34 mouse cellular contexts compared by ENCODE assay signal in genomic region chr19:46286926-46287325, GRCm38 (mm10).
"Had no signal": no experiment of that assay in that cellular context is flagged by ENCODE, and none has a peak within 500 bp of the region (broad histone marks: within the 10 kb centered on the region; RNA-seq: fewer than 3 reads in every experiment).

No protein-coding gene starts in this region.

- H3K4me1 ChIP-seq: heart, embryonic 12.5 days; heart, embryonic 13.5 days; heart, embryonic 15.5 days; hindbrain, embryonic 10.5 days; hindbrain, embryonic 12.5 days; hindbrain, embryonic 13.5 days; hindbrain, embryonic 15.5 days; intestine, embryonic 15.5 days; kidney, embryonic 15.5 days had no signal

- H3K27me3 ChIP-seq: heart, embryonic 12.5 days; hindbrain, embryonic 12.5 days; hindbrain, embryonic 13.5 days; hindbrain, embryonic 15.5 days; intestine, embryonic 15.5 days had no signal

- ATAC-seq: hindbrain, embryonic 16.5 days; hindbrain, postnatal 0 days; inflammation-experienced regulatory T-cells, adult 6 months; intestine, embryonic 15.5 days; intestine, embryonic 16.5 days; intestine, postnatal 0 days had no signal

- H3K4me2 ChIP-seq: heart, embryonic 11.5 days; heart, embryonic 12.5 days; heart, embryonic 13.5 days; heart, embryonic 15.5 days; hindbrain, embryonic 12.5 days; hindbrain, embryonic 13.5 days; hindbrain, embryonic 14.5 days; hindbrain, embryonic 15.5 days; intestine, embryonic 15.5 days; kidney, embryonic 15.5 days had no signal

- H3K4me3 ChIP-seq: heart, embryonic 12.5 days; heart, embryonic 13.5 days; heart, embryonic 15.5 days; hindbrain, embryonic 10.5 days; hindbrain, embryonic 12.5 days; hindbrain, embryonic 13.5 days; hindbrain, embryonic 15.5 days; intestine, embryonic 15.5 days; kidney, embryonic 15.5 days; layer of hippocampus, adult 2 months had no signal

- H3K9me3 ChIP-seq: heart, embryonic 12.5 days; heart, embryonic 13.5 days; heart, embryonic 15.5 days; hindbrain, embryonic 12.5 days; hindbrain, embryonic 13.5 days; hindbrain, embryonic 15.5 days; intestine, embryonic 15.5 days; kidney, embryonic 15.5 days had no signal

- H3K9ac ChIP-seq: heart, embryonic 12.5 days; heart, embryonic 13.5 days; heart, embryonic 15.5 days; hindbrain, embryonic 12.5 days; hindbrain, embryonic 13.5 days; hindbrain, embryonic 14.5 days; hindbrain, embryonic 15.5 days; intestine, embryonic 15.5 days; kidney, embryonic 15.5 days had no signal

- DNase-seq: heart, postnatal 10 days; heart, postnatal 14 days; heart, postnatal 36 days; heart, postnatal 4 days; kidney, adult 11 months; kidney, adult 18-20 months; kidney, adult 2 months; kidney, adult 8-10 months; kidney, adult 9 months; kidney, postnatal 10 days; kidney, postnatal 14 days; kidney, postnatal 25 days; kidney, postnatal 36 days; kidney, postnatal 4 days; layer of hippocampus, adult 9-11 months; layer of hippocampus, postnatal 36 days had no signal

- H3K27ac ChIP-seq: heart, embryonic 13.5 days; heart, embryonic 15.5 days; hindbrain, embryonic 10.5 days; hindbrain, embryonic 12.5 days; hindbrain, embryonic 13.5 days; hindbrain, embryonic 14.5 days; hindbrain, embryonic 15.5 days; hindbrain, postnatal 0 days; intestine, embryonic 15.5 days; kidney, embryonic 15.5 days; kidney, postnatal 0 days; layer of hippocampus, adult 2 months had no signal
